Mouse (Mus musculus) brain, adult 2 months (tissue): ENCODE data around the gene Ubap2.

Experiments used
- DNase-seq: peaks from one replicate; pipeline ENCODE4 v3.0.0; 2011; ENCODE audit warnings: low read depth, low spot score

Gene Ubap2

DNA sequence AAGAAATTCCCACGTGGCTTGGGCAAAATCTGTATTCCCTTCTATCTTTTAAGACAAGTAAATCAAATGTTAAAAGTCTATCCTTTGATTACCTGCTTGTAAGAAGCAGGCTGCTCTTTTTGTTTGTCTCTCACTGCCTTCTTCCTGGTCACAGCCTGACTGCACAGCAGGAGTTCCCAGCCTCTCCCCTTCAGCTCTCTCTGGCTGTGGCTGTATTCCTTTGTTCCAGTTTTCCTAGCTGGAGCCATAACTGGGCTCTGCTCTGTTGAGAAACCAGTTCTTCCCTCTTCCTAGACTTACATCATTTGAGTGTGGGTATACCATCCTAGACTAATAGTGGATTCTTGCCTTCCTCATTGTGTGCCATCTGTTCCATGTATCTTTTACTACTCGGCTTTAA lies 110.0 kb downstream of the Ubap2 start:
- peak; percentile 66 for DNase-seq

DNA sequence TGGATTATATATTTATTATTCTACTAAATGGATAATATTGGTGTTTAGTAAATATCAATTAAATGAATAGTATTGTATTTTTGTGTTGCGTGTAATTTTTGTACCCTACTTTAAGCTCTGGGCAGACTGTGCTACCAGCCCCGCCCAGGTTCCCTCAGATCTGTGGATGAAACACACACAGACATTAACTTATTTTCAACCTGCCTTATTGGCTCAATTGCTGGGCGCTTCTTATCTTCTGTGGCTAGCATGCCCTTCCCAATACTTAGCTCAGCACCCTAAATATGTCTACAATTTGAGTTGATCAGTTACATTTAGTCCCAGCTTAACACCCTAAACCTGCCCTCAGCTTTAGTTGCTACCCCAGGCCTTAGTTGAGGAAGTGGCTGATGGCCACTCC lies 113.7 kb downstream of the Ubap2 start:
- DNase-seq: no peak

GRCm38 (mm10) chr4:41158251-41158650 lies 116.7 kb downstream of the Ubap2 start:
- DNase-seq: no peak

DNA sequence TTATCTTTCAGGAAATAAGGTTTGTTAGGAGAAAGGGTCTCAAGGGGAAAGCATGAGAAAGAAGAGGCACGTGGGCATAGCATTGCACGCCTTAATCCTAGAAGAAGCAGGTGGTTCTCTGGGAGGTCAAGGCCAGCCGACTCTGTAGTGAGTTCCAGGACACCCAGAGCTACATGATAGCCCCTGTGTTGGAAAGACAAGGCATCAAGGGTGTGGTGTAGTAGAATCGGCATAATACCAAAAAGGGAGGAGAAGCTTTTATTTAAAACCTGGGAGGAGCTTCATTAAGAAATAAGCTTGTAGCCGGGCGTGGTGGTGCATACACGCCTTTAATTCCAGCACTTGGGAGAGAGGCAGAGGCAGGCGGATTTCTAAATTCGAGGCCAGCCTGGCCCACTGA lies 118.0 kb downstream of the Ubap2 start:
- no peak for DNase-seq

- DNase-seq: peak; percentile 54
Measured at GRCm38 (mm10) chr4:41153146-41153545, 121.8 kb downstream of the Ubap2 start.

DNA sequence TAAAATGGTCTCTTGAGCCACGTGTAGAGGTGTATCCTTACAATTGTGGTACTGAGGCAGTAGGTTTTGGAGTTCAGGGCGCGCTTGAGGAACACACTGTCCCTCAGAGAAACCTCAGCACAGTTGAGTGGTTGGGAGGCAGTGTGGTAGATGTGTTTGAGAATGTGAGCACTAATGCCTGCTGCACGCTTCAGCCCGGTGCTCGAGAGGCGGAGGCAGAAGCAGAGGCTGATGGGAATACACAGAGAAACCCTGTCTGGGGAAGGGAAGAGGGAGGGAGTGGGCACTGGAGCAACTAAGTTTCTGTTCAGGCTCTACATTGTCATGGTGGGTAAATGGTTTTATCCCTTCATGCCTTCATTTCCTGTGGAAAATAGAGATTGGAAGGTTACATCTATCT lies 123.8 kb downstream of the Ubap2 start:
- DNase-seq: no peak

GRCm38 (mm10) chr4:41149891-41150290 lies 125.1 kb downstream of the Ubap2 start:
- DNase-seq: no peak
